Mouse (Mus musculus): ENCODE measurements at regions not wholly inside any gene's neighbourhood (a gene's known extent, or its start where the extent isn't known, plus 50 kb on each side); places are given as distances from the start of the nearest gene placed in this dataset.

DNA sequence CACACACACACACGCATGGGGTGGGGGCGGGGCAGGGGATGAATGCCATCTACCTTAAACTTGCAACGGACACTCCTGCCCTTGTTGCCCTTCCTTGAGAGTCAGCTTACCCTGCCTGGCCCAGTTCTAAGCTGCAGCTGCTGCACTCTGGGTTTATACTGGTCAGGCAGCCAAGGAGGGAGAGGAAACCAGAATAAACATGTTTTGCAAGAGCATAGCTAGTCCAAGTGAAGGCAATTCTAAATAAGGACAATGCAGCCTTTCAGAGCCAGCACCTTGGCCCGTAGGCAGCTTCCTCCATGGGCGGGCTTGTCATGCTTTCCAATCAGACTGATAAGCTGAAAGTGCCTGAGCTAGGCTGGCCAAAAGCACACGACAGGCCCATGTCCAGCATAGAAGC, 73.7 kb upstream of the Fggy start:
- DNase-seq (ENCODE audit: low spot score in 2 of 2) = no peak

- DNase-seq (ENCODE audit: low spot score in 2 of 2) = no peak
Observed at GRCm38 (mm10) chr4:95487323-95487722, 70.0 kb upstream of the Fggy start.

DNA sequence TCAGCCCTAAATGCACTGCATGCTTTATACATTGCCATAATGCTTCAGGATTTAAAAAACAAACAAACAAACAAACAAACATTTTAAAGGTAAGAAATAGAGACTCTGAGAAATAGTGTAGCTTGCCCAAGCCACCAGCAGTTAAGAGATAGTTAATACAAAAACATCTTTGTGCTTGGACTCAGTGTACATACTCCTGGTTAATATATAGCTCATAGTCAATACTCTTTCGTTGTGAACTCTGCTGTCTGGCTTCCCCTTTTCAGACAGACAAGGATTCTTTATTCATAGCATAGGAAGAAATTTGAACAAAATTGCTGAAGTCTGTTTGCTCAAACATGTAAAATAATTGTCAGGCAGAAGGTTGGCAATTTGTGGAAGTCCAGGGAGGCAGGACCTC, 69.3 kb upstream of the Fggy start:
- DNase-seq (ENCODE audit: low spot score in 2 of 2) = no peak

GRCm38 (mm10) chr4:95489059-95489458, 68.2 kb upstream of the Fggy start:
- no peak for DNase-seq (ENCODE audit: low spot score in 2 of 2)

DNA sequence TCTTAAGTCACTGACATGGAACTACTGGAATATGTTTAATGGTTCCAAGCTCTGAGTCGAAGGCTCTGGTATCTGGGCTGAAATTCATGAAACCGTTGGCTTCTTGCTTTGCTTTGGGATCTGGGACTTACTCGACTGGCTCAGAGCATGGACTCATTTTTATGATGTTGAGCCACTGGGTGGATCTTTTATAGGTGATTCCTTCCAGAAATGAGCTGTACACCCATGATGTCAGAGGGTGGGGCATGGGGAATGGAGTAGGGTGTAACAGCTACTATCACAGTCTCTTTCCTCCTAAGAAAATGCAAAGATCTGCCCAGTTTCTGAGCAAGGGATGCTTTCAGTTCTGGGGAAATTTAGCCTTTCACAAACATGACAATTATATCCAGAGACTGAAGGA, 57.0 kb upstream of the Fggy start:
- DNase-seq (ENCODE audit: low spot score in 2 of 2) = no peak

- no peak for DNase-seq (ENCODE audit: low spot score in 2 of 2)
Observed at GRCm38 (mm10) chr4:95501164-95501563, 56.1 kb upstream of the Fggy start.

GRCm38 (mm10) chr4:95507141-95507945, 50.0 kb upstream of the Fggy start:
- no peak for DNase-seq (ENCODE audit: low spot score in 2 of 2)
